Mouse (Mus musculus): ENCODE data around the gene Rnf26.

Gene Rnf26

DNA sequence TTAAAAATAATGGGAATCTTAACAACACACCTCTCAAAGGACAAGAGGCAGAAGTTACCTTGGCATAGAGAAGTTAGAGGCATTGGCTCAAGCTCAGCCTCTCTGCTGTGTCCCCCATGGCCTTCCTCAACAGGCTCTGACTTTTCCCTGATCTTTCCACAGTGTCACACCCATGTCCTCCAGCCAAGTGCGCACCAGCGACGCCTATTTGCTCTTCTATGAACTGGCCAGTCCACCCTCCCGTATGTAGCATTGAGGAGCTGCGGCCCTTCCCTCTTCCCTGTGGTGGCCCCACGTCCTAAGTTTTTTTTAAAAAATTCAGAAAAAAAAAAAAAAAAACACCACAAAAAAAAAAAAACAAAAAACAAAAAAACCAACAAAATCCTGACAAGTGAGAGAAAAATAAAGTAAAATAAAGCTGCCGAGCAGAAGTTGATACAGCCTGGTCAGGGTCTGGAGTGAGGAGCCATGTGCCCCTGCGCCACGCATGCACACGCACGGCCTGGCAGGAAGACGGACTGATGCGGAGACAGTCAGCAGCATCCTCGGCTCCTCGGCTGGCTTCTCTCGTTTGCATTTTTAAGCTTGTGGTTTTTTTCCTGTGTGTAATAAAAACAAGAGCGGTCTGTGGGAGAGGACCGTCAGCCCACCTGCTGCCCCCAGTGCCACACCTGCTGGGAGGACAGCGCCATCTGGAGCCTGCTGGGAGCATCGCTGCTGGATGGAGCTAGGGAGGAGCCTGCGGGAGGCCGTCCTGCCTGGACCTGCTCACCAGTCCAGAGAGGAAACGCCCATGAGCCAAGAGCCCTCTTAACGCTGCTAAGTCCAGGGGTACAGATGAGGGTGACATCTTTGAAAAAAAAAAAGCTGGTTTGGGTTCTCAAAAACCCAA, 19.5 kb downstream of the Rnf26 start:
- no peak for DNase-seq (ENCODE audit: low read depth, low spot score)

DNA sequence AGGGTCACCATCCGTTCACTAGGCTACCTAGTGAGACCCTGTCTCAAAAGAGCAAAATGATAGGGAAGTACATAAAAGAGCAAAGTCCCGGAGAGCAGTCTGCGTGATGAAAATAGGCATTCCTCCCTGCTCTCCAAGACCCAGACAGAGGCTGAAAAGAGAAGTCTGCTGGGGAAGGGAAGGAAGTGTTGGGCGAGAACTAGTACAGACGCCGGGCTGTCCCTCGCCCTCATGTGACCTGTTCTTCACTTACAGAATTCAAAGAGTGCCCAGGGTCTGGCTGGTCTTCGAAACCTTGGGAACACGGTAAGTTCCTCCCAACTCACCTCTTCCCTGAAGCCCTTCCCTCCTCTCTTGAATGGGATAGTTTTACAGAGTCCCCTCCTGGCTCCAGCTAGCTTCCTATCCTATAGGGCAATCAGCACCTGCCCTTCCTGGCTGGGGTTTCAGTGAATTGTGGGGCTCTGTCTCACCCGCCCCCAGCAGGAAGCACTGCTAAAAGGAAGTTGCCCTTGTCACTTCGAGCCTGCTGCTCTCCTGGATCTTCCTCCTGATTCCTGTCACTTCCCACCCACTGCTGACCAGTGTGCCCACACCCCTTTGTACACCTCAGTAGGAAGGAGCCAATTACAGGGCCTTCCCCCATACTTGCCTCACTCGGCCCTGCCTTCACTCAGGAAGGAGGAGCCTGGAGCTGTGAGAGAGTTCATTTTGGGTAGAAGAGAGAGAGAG, 24.3 kb downstream of the Rnf26 start:
- no peak for DNase-seq (ENCODE audit: low read depth, low spot score)

DNA sequence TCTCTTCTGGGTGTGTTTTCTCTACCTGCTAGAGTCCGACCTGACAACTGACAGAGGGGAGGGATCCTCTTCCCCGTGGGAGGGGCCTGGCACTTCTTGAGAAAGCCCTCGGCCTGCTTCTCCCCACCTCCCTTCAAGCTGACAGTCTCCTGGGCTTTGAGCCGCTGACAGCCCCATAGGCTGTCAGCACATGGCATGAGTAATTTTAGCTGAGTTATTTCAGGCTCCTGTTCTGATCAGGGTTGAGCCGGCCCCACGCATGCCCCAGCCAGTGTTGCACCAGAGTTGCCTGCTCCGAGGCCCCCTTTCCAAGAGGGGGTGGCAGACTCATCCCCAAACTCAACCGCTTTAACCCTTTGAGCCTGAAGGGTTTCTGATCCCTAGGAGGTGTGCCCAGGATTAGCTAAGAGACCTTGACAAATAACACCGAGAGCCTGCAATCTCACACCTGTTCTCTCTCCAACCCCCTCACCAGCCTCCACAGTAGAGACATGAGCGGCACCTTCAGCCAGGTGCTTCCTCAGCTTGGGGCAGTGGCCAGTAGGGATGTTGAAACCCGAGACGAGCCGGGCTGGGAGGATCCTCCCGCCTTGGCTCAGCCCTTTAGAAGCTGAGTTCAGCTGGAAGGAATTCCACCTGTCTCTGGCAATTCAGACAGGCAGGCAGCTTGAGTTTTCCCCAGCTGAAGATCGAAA, 25.4 kb downstream of the Rnf26 start:
- DNase-seq (ENCODE audit: low read depth, low spot score): no peak

- DNase-seq (ENCODE audit: low read depth, low spot score): no peak
Measured at GRCm38 (mm10) chr9:44086960-44087359, 26.4 kb downstream of the Rnf26 start.

GRCm38 (mm10) chr9:44085741-44086665, 27.3 kb downstream of the Rnf26 start:
- DNase-seq (ENCODE audit: low read depth, low spot score): no peak

DNA sequence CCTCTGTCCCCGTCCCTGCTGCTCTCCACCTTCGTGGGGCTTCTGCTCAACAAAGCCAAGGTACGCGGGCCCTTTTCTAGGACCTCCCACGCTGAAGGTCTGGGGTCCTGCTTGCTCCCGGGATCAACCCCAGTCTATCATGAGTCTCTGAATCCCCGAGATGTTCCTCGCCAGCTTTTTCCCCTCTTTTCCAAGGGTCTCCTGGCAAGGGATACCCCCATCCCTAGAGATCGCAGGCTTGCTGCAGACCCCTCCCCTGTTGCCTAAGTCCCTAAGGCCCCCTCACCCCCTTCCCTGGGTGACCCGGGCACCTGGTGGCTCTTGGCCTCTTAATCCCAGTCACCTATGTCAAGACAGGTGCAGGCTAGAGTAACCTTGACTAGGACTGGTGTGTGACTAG, 28.0 kb downstream of the Rnf26 start:
- no peak for DNase-seq (ENCODE audit: low read depth, low spot score)

- DNase-seq (ENCODE audit: low read depth, low spot score): no peak
Measured at GRCm38 (mm10) chr9:44084659-44085229, 28.6 kb downstream of the Rnf26 start.

GRCm38 (mm10) chr9:44084236-44084635, 29.1 kb downstream of the Rnf26 start:
- no peak for DNase-seq (ENCODE audit: low read depth, low spot score)

GRCm38 (mm10) chr9:44083392-44084121, 29.8 kb downstream of the Rnf26 start:
- no peak for DNase-seq (ENCODE audit: low read depth, low spot score)

DNA sequence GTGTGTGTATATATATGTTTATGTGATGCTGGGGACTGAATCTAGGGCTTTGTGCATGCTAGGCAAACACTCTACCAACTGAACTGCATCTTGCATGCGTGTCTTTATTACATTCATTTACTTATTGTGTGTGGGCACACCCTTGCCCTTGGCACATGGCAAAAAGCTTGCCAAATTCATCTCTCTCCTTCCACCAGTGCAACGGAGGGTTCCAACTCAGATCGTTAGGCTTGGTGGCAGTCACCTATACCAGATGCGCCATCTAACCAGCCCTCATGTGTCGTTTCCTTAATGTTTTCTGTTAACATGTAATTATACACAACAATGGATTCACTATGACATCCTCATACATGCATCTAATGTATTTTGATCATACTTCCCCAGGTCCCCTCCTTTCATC, 31.1 kb downstream of the Rnf26 start:
- DNase-seq (ENCODE audit: low read depth, low spot score): no peak

GRCm38 (mm10) chr9:44081581-44081980, 31.7 kb downstream of the Rnf26 start:
- DNase-seq (ENCODE audit: low read depth, low spot score): no peak

GRCm38 (mm10) chr9:44080953-44081352, 32.4 kb downstream of the Rnf26 start:
- no peak for DNase-seq (ENCODE audit: low read depth, low spot score)

DNA sequence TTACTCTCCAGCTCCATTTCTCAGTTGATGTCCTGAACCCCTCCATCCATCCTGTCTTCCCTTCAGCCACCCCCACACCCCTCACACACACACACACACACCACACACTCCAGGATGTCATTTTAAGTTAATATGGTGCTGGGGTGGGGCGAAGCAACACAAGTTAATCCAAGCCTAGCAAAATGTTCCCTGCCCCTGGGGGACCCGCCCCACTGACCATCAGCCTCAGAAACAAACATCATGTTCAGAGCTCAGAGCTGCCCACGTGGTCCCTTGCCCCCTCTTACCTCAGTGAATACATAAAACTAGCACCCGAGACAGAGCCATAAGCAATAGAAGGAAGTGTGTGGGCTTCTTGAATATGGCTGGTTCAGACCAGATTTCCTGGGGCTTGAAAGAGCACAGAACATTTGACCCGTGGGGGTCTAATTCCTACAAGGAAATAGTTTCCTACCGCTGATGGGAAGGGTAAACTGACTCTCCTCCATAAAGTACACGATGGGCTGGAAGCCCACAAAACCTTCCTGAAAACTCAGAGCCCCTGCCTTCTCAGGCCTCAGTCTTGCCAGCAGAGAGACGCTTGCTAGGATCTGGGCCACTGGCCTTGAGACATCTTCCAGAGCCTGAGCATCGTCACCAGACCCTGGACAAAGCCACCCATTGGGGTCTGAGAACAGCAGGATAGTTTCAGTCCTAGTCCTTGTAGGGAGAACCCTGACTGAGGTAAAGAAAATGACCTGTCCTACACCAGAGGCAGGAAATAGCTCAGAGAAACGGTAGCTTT, 33.1 kb downstream of the Rnf26 start:
- DNase-seq (ENCODE audit: low read depth, low spot score): no peak

DNA sequence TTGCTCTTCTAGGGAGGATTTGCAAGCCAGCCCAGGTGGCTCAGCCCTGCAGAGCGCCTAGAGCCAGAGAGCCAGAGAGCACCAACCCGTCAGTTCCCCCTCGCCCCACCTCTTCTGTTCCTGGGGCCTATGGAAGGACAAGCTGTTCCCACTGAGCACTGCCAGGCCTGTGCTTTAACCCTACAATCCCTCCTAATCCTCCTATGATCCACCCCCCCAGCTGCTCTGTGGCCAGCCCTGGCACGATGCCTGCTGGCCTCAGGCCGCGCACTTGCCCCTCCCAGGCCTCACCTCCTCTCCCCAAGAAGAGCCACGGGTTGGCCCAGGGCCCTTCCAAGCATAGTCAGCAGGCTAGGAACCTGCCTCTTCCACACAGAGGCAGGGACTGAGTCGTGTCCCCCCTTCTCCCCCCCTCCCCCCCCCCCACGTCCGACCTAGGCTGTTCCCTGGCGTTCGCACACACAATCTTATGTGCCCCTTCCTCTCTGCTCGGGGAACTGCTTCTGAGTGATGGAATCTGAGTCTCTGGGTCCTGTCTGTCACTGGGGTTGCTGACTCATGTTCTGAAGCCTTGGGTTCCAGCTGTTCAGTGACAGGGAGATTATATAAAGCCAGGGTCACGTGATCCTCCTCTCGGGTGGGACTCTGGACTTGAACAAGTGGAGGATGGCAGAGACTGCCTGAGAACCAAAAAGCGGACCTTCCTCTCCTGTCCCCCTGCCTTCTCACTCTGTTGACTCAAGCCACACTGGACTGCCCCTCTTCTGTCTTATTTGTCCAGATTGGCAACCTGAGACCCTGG, 34.2 kb downstream of the Rnf26 start:
- DNase-seq (ENCODE audit: low read depth, low spot score): no peak

DNA sequence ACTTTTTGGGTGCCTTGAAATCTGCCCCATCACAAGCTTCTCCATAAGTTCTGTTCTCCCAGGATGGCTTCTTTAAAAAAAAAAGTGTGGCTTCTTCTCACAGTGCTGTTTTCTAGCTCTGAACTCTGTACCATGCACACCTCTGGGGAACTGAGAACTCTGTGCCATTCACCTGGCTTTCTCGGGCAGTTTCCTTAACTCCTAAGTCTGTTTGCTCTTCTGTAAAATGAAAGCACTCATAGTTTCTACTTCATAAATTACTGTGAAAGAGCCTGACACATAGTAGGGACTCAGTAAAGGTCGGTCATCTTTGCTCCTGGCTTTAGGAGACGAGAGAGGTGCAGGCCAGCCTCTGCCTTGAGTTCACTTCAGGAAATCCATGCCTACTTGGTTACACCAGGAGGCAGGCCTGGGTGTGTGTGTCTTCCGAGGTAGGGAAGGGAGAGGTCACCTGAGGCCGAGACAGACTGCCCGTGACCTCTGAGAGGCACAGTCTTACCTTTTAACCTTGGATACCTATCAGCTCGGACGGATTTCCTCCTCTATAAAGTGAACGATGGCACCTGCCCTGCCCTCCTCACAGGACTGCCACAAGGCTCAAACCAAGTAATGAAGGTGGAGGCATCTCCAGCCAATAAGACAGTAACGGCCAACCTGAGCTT, 35.0 kb downstream of the Rnf26 start:
- no peak for DNase-seq (ENCODE audit: low read depth, low spot score)

GRCm38 (mm10) chr9:44077266-44077910, 35.9 kb downstream of the Rnf26 start:
- no peak for DNase-seq (ENCODE audit: low read depth, low spot score)

DNA sequence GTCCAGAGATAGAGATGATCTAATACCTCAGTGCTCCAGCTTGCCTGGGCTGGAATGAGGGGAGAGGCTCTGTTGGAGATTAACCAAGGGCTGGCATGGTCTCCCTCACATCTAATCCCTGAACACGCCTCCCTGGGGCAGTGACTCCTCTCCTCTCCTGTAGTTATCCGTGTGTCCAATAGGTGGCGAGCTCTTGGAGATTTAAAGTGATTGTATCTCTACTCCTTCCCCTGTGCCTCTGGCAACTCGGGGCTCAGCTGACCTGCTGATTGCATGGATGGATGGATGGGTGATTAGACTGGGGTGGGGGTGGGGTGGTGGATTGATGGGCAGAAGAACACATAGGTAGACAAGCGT, 36.6 kb downstream of the Rnf26 start:
- DNase-seq (ENCODE audit: low read depth, low spot score): no peak

Measured in WW6 (cell line).